Mouse (Mus musculus) lung, postnatal 4 days (tissue): ENCODE results near the gene Spn.
"Not testable (repeated sequence)": the region's sequence is repeated elsewhere in the genome, so short reads cannot be mapped to it uniquely, and the experiment has no call there.

Experiments used
- DNase-seq, 2 experiments: peaks; one replicate each; pipeline ENCODE4 v3.0.0; 2021

The Spn gene

DNA sequence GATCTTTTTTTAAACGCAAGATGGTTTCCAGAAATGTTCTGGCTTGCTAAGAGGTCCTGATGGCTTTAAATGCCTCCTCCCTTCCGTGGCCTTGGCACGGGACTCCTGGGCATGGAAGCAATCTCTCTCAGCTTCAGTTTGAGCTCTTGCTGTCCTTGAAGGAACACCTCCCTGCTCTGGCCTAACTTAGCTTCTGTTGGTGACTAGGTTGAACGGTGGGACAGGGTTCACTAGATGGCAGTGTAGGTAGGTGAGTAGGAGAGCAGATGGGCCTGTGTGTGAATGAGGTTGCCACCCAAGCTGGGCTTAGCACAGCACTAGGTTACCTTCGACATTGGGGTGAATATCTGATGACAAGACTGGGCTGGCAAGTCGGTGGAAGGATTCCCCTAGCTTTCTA is 33.7 kb downstream of the Spn start:
- DNase-seq, result no peak

- no peak for DNase-seq
Measured at GRCm38 (mm10) chr7:127102148-127102547, 35.5 kb downstream of the Spn start.

DNA sequence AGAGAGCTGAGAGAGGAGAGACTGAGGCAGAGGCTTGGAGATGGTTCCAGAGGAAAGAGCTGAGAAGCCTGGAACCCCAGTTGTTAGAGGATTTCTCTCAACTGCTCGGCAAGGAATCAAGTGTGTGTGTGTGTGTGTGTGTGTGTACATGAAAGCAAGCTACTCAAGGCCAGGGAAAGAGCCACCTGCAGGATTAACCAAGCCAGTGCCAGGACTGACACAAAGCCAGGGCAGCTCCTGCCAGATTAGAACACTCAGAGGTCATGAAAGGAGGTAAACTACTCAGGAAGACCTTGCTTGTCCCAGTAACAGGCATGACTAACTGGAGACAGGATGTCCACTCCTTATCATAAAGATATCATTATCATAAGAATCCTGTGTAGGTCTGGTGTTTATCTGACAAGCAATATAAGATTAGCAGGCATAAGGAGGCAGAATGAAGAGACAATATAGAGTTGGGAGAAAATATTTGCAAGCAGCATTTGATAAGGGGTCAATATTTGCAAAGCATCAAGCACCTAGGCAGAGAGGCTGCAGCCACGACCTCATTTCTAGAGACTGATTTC is 36.1 kb downstream of the Spn start:
- DNase-seq, result no peak

DNA sequence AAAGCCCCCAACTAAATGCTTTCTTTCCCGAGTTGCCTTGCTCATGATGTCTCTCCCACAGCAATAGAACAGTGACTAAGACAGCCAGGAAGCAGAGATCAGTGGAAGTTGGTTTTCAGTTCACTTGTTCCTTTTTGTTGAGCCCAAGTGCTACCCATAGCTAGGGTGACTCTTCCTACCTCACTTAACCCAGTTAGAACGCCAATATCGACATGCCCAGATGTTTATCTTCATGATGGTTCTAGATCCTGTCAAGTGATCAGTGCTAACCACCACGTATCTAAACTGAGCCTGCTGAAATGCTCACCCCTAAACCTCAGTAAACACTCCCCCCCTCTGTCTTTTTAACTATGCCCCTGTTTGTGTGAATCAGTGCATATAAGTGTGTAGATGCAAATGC is 38.1 kb downstream of the Spn start:
- no peak for DNase-seq

DNA sequence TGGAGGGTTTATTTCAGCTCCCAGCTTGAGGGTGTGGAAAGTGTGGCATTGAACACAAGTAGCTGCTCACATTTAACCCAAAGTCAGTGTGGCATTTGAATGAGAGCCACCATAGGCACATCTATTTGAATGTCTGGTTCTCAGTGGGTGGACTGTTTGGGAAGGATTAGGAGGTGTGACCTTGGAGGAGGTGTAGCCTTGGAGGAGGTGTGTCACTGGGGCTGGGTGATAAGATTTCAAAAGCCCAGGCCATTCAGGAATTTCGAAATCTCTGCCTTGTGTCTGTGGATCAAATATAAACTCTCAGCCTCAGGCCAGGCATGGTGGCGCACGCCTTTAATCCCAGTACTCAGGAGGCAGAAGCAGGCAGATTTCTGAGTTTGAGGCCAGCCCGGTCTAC is 38.7 kb downstream of the Spn start:
- DNase-seq, result no peak

GRCm38 (mm10) chr7:127098521-127098920 is 39.1 kb downstream of the Spn start:
- no peak for DNase-seq

DNA sequence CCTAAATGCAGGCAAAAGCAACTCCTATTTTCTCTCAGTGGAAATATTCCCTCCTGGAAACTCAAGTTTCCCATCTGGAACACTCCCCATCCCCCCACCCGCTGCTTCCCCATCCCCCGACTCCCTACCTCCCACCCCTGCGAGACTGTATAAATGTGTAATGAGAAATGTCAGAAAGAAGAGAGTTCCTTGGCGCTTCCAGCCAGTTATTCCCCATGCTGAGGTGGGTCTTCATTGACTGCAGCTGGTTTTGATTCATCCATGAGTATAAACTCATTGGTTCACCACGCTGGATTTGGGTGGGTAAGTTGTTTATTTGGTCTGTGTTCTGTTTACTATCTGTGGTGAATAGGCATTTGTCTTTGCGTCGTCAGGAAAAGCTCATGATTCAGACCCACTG is 41.2 kb downstream of the Spn start:
- no peak for DNase-seq

DNA sequence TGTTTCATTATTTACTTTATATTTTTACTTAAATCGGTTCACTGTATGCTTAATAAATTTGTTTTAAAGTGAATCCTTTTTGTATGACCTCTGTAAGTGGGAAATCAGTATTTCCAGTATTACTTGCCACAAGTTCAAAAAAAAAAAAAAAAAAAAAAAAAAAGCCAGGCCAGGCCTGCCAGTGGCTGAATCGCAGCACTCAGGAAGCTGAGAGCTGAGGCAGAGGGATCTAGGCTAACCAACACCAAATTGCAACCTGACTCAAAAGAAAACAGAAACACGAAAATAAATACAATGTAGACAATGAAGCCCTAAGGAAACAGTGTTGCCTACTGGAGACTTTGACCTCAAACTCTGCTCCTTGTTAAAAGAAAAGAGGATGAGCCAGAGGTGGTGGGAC is 43.7 kb downstream of the Spn start:
- DNase-seq, result no peak

GRCm38 (mm10) chr7:127091114-127091896 is 46.3 kb downstream of the Spn start, which contains the start of gene AI467606:
Gene AI467606, plus strand, starts transcription at chr7:127091359.
- peak; percentile 87 to 89 for DNase-seq

GRCm38 (mm10) chr7:127090154-127091113 is 47.2 kb downstream of the Spn start:
- no peak for DNase-seq

DNA sequence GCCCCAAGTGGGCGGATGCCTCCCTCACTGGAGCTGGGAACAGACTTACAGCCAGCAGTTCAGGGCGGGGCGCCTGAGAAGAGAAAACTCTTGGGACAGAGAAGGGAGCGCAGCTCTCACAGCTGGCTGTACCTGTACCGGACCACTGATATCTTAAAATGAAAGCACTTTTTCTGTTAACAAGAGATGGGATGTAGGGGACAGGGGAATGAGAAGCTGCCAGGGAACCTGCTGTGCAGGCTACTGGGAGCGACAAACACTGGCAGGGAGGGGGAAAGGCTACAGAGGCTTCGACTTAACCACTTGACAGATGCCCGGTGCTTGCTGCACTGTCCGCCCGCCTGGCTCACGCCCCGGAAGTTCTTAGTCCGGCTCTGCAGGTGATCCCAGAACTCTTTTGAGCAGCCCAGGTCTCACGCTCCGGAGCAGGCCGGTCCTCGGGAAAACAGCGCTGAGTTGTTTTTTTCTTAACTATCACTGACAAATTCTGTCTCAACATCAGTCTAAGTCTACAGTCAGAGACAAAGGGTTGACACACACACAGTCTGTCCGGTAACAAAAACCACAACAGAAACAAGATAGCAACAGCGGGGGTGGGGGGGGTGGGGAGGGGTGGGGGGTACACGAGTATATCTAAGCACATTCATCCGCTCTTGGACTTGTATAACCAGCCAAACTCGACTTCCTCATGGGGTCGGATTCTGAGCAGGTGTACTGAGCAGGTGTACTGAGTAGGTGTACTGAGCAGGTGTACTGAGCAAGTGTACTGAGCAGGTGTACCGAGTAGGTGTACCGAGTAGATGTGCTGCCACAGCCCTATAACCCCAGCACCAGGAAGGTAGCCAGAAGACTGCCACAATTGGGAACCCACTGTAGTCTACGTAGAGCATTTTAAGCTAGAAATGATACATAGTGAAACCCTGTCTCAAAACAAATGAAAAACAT is 48.5 kb downstream of the Spn start:
- peak; percentile 47 to 64 for DNase-seq

GRCm38 (mm10) chr7:127088083-127088482 is 49.5 kb downstream of the Spn start:
- no peak for DNase-seq

DNA sequence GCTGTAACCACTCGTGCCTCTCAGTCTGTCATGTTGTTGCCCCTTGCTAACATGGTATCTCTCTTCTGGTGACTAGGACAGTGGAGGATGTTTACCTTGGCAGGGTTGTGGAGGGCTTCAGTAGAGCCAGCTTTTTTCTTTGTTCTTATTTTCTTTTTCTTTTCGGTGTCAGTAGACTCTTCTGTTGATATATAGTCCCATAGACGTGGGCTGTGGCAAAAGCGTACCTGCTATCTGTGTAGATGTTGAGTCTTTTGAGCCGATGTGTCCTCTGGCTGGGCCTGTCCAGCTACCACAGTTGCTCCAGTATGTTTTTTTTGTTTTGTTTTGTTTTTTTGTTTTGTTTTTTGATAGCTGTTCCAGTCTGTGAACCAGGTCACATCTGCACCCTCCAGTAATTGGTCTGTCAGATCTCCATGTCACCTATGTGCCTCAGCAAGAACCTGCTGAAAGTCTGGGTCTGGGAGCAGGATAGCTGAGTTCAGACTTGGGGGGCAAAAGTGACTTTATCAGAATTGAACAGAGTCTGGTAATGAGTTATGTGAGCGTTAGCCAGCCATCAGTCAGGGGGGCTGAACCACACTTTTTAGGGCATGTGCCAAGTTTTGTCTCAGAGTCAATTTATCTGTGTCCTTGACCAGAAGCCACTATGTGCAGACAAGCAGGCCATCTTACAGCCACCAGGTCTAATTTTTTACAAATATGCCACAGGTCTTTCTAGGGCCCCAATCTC is 50.2 kb downstream of the Spn start, which contains the start of gene Zg16:
Zg16 (minus strand) TSS at position 51 of the 733 bp plus-strand sequence.
- DNase-seq, result not testable (repeated sequence)

- not testable (repeated sequence) for DNase-seq
Measured at GRCm38 (mm10) chr7:127085751-127086150, 51.9 kb downstream of the Spn start.

GRCm38 (mm10) chr7:127084794-127085193 is 52.8 kb downstream of the Spn start:
- no peak for DNase-seq

DNA sequence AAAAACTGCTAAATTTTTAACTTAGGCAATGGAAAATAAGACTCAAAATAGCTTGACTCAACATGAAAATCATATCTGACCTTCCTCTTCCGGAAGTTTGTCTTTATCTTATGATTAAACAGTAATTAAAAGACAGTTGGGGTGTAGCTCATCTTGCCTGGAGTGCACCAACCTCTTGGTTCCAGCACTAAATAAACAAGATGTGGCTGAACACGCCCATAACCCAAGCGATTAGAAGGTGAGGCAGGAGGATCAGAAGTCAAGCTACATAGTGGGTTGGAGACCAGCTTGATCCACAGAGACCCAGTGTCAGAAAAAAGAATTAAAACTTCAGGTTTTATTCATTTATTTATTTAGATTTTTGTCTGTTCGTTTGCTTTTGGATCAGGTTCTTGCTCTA is 53.9 kb downstream of the Spn start:
- no peak for DNase-seq

DNA sequence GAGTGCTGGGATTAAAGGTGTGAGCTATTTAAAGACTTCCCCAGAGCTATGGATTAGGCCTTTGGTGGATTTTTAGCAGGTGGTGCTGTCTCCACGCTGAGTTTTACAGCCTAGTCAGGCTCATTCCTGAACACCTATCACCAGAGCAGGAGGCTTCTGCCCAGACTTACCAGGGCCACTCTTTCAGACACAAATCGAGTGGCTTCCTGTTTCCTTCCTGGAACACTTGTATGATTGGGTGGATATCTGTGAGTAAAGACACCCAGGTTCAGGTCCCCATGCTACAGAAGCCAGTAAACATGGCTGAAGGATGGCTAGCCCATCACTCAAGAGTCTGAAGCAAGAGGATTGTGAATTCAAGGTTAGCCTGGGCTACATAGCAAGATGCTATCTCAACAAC is 54.6 kb downstream of the Spn start:
- DNase-seq, result no peak

- DNase-seq, result no peak
Measured at GRCm38 (mm10) chr7:127082271-127082670, 55.4 kb downstream of the Spn start.
